Mouse (Mus musculus) myocyte (in vitro differentiated cells): ENCODE measurements around the gene Lfng. TPM values are rescaled to one million over a fixed set of nuclear protein-coding genes. Genes with fewer than 3 reads are reported as not detected.

Experiments used
- H3K27me3 ChIP-seq: one replicate; pipeline ENCODE4 v1.6.1; 2011; ENCODE audit not compliant: control insufficient read depth, insufficient read depth, insufficient read length
- H3K36me3 ChIP-seq: one replicate; pipeline ENCODE4 v1.6.1; 2011; ENCODE audit not compliant: control insufficient read depth, insufficient read depth
- H3K4me2 ChIP-seq: one replicate; pipeline ENCODE4 v1.6.1; 2011; ENCODE audit warnings: low read depth, control low read depth
- H3K4me3 ChIP-seq: one replicate; pipeline ENCODE4 v1.5.1; 2011; ENCODE audit warnings: mild to moderate bottlenecking, control low read depth, moderate library complexity
- H3K79me2 ChIP-seq: one replicate; pipeline ENCODE4 v1.6.1; 2011; ENCODE audit not compliant: control insufficient read depth, insufficient read depth
- H3ac ChIP-seq: one replicate; pipeline ENCODE4 v1.6.1; 2011; ENCODE audit not compliant: control insufficient read depth, insufficient read length
- CEBPB ChIP-seq: IDR thresholded peaks from 2 replicates; pipeline ENCODE4 v1.6.1; 2011; ENCODE audit warnings: mild to moderate bottlenecking, moderate library complexity; ENCODE audit not compliant: poor library complexity, insufficient read depth, severe bottlenecking
- E2F4 ChIP-seq: IDR thresholded peaks from one replicate; pipeline ENCODE4 v1.6.1; 2011; ENCODE audit warnings: mild to moderate bottlenecking, control low read depth, moderate library complexity; ENCODE audit not compliant: insufficient read depth
- MAX ChIP-seq: IDR thresholded peaks from one replicate; pipeline ENCODE4 v1.6.1; 2011; ENCODE audit warnings: low read depth, mild to moderate bottlenecking, control low read depth
- MYOD1 ChIP-seq, 3 experiments: IDR thresholded peaks; one replicate each; pipeline ENCODE4 v1.6.1; 2011; ENCODE audit warnings: control low read depth in 2 of 3, low read depth in 2 of 3, mild to moderate bottlenecking in 2 of 3, moderate library complexity in 1 of 3; ENCODE audit not compliant: insufficient read length in 2 of 3, control insufficient read depth in 1 of 3
- MYOG ChIP-seq, 3 experiments: IDR thresholded peaks; one replicate each; pipeline ENCODE4 v1.6.1; 2011; ENCODE audit warnings: control low read depth in 2 of 3, low read depth in 2 of 3, mild to moderate bottlenecking in 2 of 3; ENCODE audit not compliant: insufficient read length in 2 of 3, control insufficient read depth in 1 of 3, insufficient read depth in 1 of 3
- POLR2A ChIP-seq: IDR thresholded peaks from one replicate; pipeline ENCODE4 v1.6.1; 2011; ENCODE audit warnings: low read depth, mild to moderate bottlenecking, control low read depth, moderate library complexity; ENCODE audit not compliant: insufficient read length
- POLR2AphosphoS2 ChIP-seq: IDR thresholded peaks from one replicate; pipeline ENCODE4 v1.6.1; 2011; ENCODE audit warnings: low read depth, control low read depth; ENCODE audit not compliant: insufficient read length
- REST ChIP-seq: IDR thresholded peaks from one replicate; pipeline ENCODE4 v1.6.1; 2011; ENCODE audit warnings: mild to moderate bottlenecking, control low read depth, moderate library complexity; ENCODE audit not compliant: insufficient read depth, insufficient read length
- SRF ChIP-seq: IDR thresholded peaks from one replicate; pipeline ENCODE4 v1.6.1; 2011; ENCODE audit warnings: low read depth; ENCODE audit not compliant: control insufficient read depth, insufficient read length
- TCF12 ChIP-seq: IDR thresholded peaks from one replicate; pipeline ENCODE4 v1.6.1; 2011; ENCODE audit warnings: mild to moderate bottlenecking, control low read depth; ENCODE audit not compliant: poor library complexity, insufficient read depth, severe bottlenecking
- TCF3 ChIP-seq: IDR thresholded peaks from one replicate; pipeline ENCODE4 v1.6.1; 2011; ENCODE audit warnings: low read depth, control low read depth; ENCODE audit not compliant: insufficient read length
- USF1 ChIP-seq: IDR thresholded peaks from one replicate; pipeline ENCODE4 v1.6.1; 2011; ENCODE audit warnings: low read depth, mild to moderate bottlenecking, control low read depth, moderate library complexity
- polyA plus RNA-seq: library from polyadenylated mRNA; unstranded; fragments of >200 nt; fragmentation: generic; extraction: Trizol; gene quantifications from one replicate; pipeline ENCODE4 v1.2.1, GENCODE M21; 2012; ENCODE audit warnings: missing spikeins

Lfng gene
- polyA plus RNA-seq, 1 experiment: 3.1 TPM

DNA sequence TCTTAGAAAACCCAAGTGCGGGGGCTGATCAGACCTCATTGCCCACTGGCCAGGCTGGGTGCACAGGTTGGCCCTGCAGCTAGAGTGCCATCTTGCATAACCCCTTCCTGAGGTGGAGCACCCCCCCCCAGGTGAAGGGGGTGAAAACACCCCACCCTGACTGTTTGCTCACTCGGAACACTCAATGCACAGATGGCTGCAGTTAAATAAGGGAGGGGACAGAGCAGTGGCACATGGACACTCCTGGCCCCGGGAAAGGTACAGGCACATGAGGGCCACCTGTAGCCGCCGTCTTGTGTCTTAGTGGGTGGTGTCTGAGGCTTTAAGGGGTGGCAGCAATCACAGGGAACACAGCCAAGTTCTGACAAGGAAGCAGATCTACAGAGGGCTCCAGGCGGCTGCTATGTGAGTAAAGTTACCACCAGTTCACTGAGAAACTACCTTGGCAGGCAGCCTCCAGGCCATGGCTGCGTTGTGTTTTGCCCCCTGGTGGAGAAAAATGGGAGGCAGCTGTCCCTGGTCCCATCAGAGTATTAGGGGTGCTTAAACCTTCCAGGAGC lies 56.6 kb downstream of the Lfng start:
- H3K27me3 ChIP-seq: no peaks in the 10 kb centered on the region
- TF ChIP-seq MAX: no peak
- no peak for TF ChIP-seq TCF12
- TF ChIP-seq CEBPB: no peak
- TF ChIP-seq REST: no peak
- no peak for TF ChIP-seq SRF
- TF ChIP-seq POLR2A: no peak
- TF ChIP-seq E2F4: no peak
- no peak for TF ChIP-seq USF1
- no peak for TF ChIP-seq POLR2AphosphoS2
- TF ChIP-seq MYOD1 (IDR thresholded peaks at IDR 0.05; ENCODE audit: control insufficient read depth in 1 of 3, insufficient read length in 2 of 3, low read depth in 2 of 3): no peak
- no peak for TF ChIP-seq TCF3
- TF ChIP-seq MYOG (IDR thresholded peaks at IDR 0.05; ENCODE audit: control insufficient read depth in 1 of 3, insufficient read depth in 1 of 3, insufficient read length in 2 of 3, low read depth in 2 of 3): no peak
- no peak overlapping the region for H3K4me2 ChIP-seq
- no peak overlapping the region for H3ac ChIP-seq
- H3K4me3 ChIP-seq: no peak overlapping the region
- no peaks in the 10 kb centered on the region for H3K36me3 ChIP-seq
- no peaks in the 10 kb centered on the region for H3K79me2 ChIP-seq

Other genes starting within 250 kb of the Lfng start
- 50.5 TPM for gene Snx8, start 218.1 kb upstream of the Lfng start, polyA plus RNA-seq
- 220 TPM for gene Eif3b, start 188.0 kb upstream of the Lfng start, polyA plus RNA-seq
- 0.07 TPM for gene Gm4869, start 161.7 kb upstream of the Lfng start, polyA plus RNA-seq
- 9.0 TPM for gene Chst12, start 101.8 kb upstream of the Lfng start, polyA plus RNA-seq
- not detected for gene Grifin, start 42.2 kb upstream of the Lfng start, polyA plus RNA-seq
- gene Ttyh3, start 41.7 kb downstream of the Lfng start, polyA plus RNA-seq: 23.8 TPM
- gene Iqce, start 95.1 kb downstream of the Lfng start, polyA plus RNA-seq: 4.8 TPM
- gene Brat1, start 97.7 kb downstream of the Lfng start, polyA plus RNA-seq: 14.2 TPM
- gene Amz1, start 116.8 kb downstream of the Lfng start, polyA plus RNA-seq: 1.2 TPM
- gene Gna12, start 223.1 kb downstream of the Lfng start, polyA plus RNA-seq: 48.8 TPM